Mouse (Mus musculus) layer of hippocampus, postnatal 10 days (tissue): ENCODE data around the gene Cnih3. TPM values are rescaled to one million over a fixed set of nuclear protein-coding genes. Genes with fewer than 3 reads are reported as not detected.

ENCODE experiments used
- DNase-seq, 2 experiments: peaks; one replicate each; pipeline ENCODE4 v3.0.0; 2021; ENCODE audit warnings: low spot score in 2 of 2
- total RNA-seq, 2 experiments: library from RNA; stranded (reverse); gene quantifications; 2 replicates each; pipeline ENCODE4 v1.2.3; 2021

The Cnih3 gene
- total RNA-seq, 2 experiments from 2014 or later, result 48.3 to 56.1 TPM

- DNase-seq, result no peak
Measured at GRCm38 (mm10) chr1:181352043-181352366, 423 bp upstream of the Cnih3 start.

- peak in 1 of 2 experiments; percentile 37 for DNase-seq
Measured at GRCm38 (mm10) chr1:181353200-181354097, 1.0 kb downstream of the Cnih3 start.

GRCm38 (mm10) chr1:181355683-181356082, 3.3 kb downstream of the Cnih3 start:
- no peak for DNase-seq

GRCm38 (mm10) chr1:181357870-181358269, 5.4 kb downstream of the Cnih3 start:
- DNase-seq, result no peak

- DNase-seq, result no peak
Measured at GRCm38 (mm10) chr1:181358526-181358925, 6.1 kb downstream of the Cnih3 start.

- no peak for DNase-seq
Measured at GRCm38 (mm10) chr1:181360732-181361131, 8.3 kb downstream of the Cnih3 start.

GRCm38 (mm10) chr1:181364025-181364424, 11.6 kb downstream of the Cnih3 start:
- DNase-seq, result no peak

GRCm38 (mm10) chr1:181365376-181365775, 12.9 kb downstream of the Cnih3 start:
- peak in 1 of 2 experiments; percentile 35 for DNase-seq

- DNase-seq, result no peak
Measured at GRCm38 (mm10) chr1:181368789-181369570, 16.6 kb downstream of the Cnih3 start.

- DNase-seq, result peak in 1 of 2 experiments; percentile 41
Measured at GRCm38 (mm10) chr1:181370370-181370769, 17.9 kb downstream of the Cnih3 start.

GRCm38 (mm10) chr1:181371226-181371625, 18.8 kb downstream of the Cnih3 start:
- DNase-seq, result no peak

- DNase-seq, result no peak
Measured at GRCm38 (mm10) chr1:181372306-181372705, 19.9 kb downstream of the Cnih3 start.

GRCm38 (mm10) chr1:181374627-181375374, 22.4 kb downstream of the Cnih3 start:
- DNase-seq, result no peak

- DNase-seq, result no peak
Measured at GRCm38 (mm10) chr1:181376431-181376830, 24.0 kb downstream of the Cnih3 start.

GRCm38 (mm10) chr1:181379664-181380063, 27.2 kb downstream of the Cnih3 start:
- DNase-seq, result peak; percentile 59 to 64

- DNase-seq, result no peak
Measured at GRCm38 (mm10) chr1:181381410-181382010, 29.1 kb downstream of the Cnih3 start.

- DNase-seq, result no peak
Measured at GRCm38 (mm10) chr1:181389264-181389663, 36.8 kb downstream of the Cnih3 start.

GRCm38 (mm10) chr1:181392489-181392888, 40.1 kb downstream of the Cnih3 start:
- no peak for DNase-seq

- DNase-seq, result peak; percentile 87 to 89
Measured at GRCm38 (mm10) chr1:181393250-181394149, 41.1 kb downstream of the Cnih3 start.

GRCm38 (mm10) chr1:181395234-181395828, 42.9 kb downstream of the Cnih3 start:
- DNase-seq, result no peak
